Mouse (Mus musculus): Measurements from ENCODE around the gene Fcgr2b. TPM values are rescaled to one million over a fixed set of nuclear protein-coding genes. Genes with fewer than 3 reads are reported as not detected.
"Not testable (repeated sequence)": the region's sequence is repeated elsewhere in the genome, so short reads cannot be mapped to it uniquely, and the experiment has no call there.

The Fcgr2b gene
- polyA plus RNA-seq, 1 experiment = 5.9 TPM

DNA sequence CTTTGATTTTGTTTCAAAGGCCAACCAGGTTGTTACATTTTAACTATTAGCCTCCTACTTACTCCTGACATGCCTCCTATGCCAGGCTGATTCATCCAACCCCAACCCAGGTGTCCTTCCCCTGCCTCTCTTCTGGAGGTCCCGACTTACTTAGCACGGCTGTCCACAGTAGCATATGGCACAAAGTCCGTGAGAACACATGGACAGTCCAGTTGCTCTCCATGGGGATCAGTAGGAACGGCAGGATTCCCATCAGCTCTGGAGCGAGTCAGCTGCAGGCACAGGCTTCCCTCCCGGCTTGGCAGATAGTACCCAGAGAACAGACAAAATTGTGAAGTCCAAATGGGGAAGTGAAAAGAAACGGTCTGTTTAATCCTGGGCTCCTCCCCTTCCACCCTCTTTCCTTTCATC lies 591 bp downstream of the Fcgr2b start:
- H3K27ac ChIP-seq (ENCODE audit: control insufficient read depth, insufficient read depth, low read depth, low read length) = no peak overlapping the region
- H3K4me1 ChIP-seq (ENCODE audit: control insufficient read depth, insufficient read depth, low read length) = peaks cover 3% of the 10 kb centered on the region; the same call in 1 of the 2 replicates
- peak overlapping the region; percentile 62 for H3K4me3 ChIP-seq (ENCODE audit: control insufficient read depth, low read depth, low read length)
- H3K36me3 ChIP-seq (ENCODE audit: control insufficient read depth, insufficient read depth, low read length) = no peaks in the 10 kb centered on the region
- no peaks in the 10 kb centered on the region for H3K27me3 ChIP-seq (ENCODE audit: control insufficient read depth, insufficient read depth, low read length)
- TF ChIP-seq CTCF (IDR thresholded peaks at IDR 0.05; ENCODE audit: control insufficient read depth, insufficient read depth, insufficient replicate concordance, low read depth, low read length) = no peak
- TF ChIP-seq POLR2A (IDR thresholded peaks at IDR 0.05; ENCODE audit: control insufficient read depth, low read depth, low read length) = no peak

DNA sequence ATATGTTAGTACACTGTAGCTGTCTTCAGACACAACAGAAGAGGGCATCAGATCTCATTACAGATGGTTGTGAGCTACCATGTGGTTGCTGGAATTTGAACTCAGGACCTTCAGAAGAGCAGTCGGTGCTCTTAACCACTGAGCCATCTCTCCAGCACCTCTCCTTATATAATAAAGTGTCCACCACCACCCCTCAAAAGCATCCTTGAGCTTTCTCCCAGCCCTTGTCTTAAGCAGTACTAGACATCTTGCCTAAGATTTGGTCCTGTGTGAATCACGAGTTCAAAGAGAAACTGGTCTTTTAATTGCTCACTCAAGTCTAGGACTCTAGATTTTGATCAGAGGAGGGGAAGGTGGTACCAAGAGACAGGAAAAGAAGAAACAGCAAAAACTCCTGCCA lies 997 bp downstream of the Fcgr2b start:
- not testable (repeated sequence) for H3K4me3 ChIP-seq (ENCODE audit: control insufficient read depth, low read depth, low read length); H3K27ac ChIP-seq (ENCODE audit: control insufficient read depth, insufficient read depth, low read depth, low read length); H3K4me1 ChIP-seq (ENCODE audit: control insufficient read depth, insufficient read depth, low read length); H3K36me3 ChIP-seq (ENCODE audit: control insufficient read depth, insufficient read depth, low read length); H3K27me3 ChIP-seq (ENCODE audit: control insufficient read depth, insufficient read depth, low read length)

DNA sequence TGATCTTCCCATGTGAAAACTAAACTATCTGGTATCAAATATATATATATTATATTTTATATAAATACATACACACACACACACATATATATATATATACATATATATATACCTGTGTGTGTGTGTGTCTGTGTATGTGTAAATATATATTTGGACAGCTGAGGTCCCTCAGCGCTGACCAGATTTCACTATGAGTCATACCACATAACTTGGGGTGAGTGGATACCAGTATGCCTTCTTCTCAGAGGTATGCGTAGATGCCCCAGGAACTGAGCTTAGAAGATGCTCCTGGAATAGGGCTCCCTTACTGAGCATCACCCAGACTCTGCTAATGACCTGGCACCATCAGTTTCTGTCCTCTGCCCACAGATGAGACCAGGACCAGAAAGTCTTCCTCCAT lies 1.6 kb downstream of the Fcgr2b start:
- Histone ChIP-seq H3K27ac (ENCODE audit: control insufficient read depth, insufficient read depth, low read depth, low read length) (no peak overlapping the region), H3K4me1 (ENCODE audit: control insufficient read depth, insufficient read depth, low read length) (peaks cover 3% of the 10 kb centered on the region; the same call in 1 of the 2 replicates), H3K4me3 (ENCODE audit: control insufficient read depth, low read depth, low read length) (no peak overlapping the region), H3K36me3 (ENCODE audit: control insufficient read depth, insufficient read depth, low read length) (no peaks in the 10 kb centered on the region), H3K27me3 (ENCODE audit: control insufficient read depth, insufficient read depth, low read length) (no peaks in the 10 kb centered on the region)
- TF ChIP-seq POLR2A (IDR thresholded peaks at IDR 0.05; ENCODE audit: control insufficient read depth, low read depth, low read length) (no peak), CTCF (IDR thresholded peaks at IDR 0.05; ENCODE audit: control insufficient read depth, insufficient read depth, insufficient replicate concordance, low read depth, low read length) (no peak)

DNA sequence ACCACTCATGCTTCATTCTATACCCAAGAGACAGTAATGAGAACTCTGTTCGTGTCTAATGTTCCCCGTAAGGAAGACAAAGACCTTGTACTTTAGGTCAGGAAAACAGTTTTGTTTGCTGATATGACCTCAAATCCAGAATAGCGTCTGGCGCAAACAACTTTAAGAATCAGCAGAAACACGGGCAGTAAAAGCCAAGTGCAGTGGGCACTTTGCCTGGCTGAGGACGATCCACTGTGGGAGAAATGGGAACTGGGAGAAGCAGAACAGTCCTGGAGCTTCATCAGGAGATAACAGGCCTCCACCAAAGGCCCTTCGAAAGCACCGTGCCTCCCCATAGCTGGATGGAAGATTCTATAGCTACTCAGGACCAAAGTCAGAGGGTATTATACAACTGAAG lies 2.2 kb downstream of the Fcgr2b start:
- no peak for TF ChIP-seq POLR2A (IDR thresholded peaks at IDR 0.05; ENCODE audit: control insufficient read depth, low read depth, low read length)
- no peak for TF ChIP-seq CTCF (IDR thresholded peaks at IDR 0.05; ENCODE audit: control insufficient read depth, insufficient read depth, insufficient replicate concordance, low read depth, low read length)
- no peak overlapping the region for H3K27ac ChIP-seq (ENCODE audit: control insufficient read depth, insufficient read depth, low read depth, low read length)
- no peaks in the 10 kb centered on the region for H3K36me3 ChIP-seq (ENCODE audit: control insufficient read depth, insufficient read depth, low read length)
- H3K27me3 ChIP-seq (ENCODE audit: control insufficient read depth, insufficient read depth, low read length) = no peaks in the 10 kb centered on the region
- peaks cover 3% of the 10 kb centered on the region; the same call in 1 of the 2 replicates for H3K4me1 ChIP-seq (ENCODE audit: control insufficient read depth, insufficient read depth, low read length)
- H3K4me3 ChIP-seq (ENCODE audit: control insufficient read depth, low read depth, low read length) = no peak overlapping the region

DNA sequence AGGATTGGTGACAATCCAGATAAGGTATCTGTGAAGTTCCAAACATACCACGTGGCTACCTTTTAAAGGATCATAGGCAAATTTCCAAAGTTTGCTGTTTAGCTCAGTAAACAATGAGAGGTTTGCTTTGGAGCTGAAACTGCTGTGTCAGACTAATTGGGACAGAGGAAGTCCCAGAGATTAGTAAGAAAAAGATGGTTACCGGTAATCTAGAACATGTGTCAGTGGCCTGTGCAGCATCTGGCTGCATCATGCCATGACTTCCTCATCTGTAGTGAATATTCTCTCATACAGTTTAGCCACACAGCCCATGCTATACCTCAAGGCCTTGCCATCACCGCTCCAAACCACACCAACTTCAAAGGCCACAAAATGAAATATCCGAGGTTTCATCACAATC lies 3.4 kb downstream of the Fcgr2b start:
- no peaks in the 10 kb centered on the region for H3K27me3 ChIP-seq (ENCODE audit: control insufficient read depth, insufficient read depth, low read length)
- no peak overlapping the region for H3K4me3 ChIP-seq (ENCODE audit: control insufficient read depth, low read depth, low read length)
- no peak for TF ChIP-seq CTCF (IDR thresholded peaks at IDR 0.05; ENCODE audit: control insufficient read depth, insufficient read depth, insufficient replicate concordance, low read depth, low read length)
- no peak for TF ChIP-seq POLR2A (IDR thresholded peaks at IDR 0.05; ENCODE audit: control insufficient read depth, low read depth, low read length)
- H3K27ac ChIP-seq (ENCODE audit: control insufficient read depth, insufficient read depth, low read depth, low read length) = no peak overlapping the region
- H3K4me1 ChIP-seq (ENCODE audit: control insufficient read depth, insufficient read depth, low read length) = peaks cover 3% of the 10 kb centered on the region; the same call in 1 of the 2 replicates
- H3K36me3 ChIP-seq (ENCODE audit: control insufficient read depth, insufficient read depth, low read length) = no peaks in the 10 kb centered on the region

DNA sequence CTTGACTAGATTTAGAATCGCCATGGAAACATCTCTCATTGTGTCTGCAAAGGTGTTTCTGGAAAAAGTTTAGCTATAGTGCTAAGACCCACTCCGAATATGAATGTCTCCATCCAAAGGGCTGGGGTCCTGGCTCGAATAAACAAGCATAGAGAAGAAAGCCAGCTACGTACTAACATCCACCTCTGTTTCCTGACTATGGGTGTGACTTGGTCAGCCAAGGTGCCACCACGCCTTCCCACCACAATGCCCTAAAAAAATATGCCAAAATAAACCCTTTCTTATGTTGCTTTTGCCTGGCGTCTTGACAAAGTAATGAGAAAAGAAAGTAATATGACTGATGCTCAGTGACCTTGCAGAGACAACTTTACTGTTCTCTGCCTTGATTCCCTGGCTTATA lies 3.9 kb downstream of the Fcgr2b start:
- no peak for TF ChIP-seq POLR2A (IDR thresholded peaks at IDR 0.05; ENCODE audit: control insufficient read depth, low read depth, low read length)
- TF ChIP-seq CTCF (IDR thresholded peaks at IDR 0.05; ENCODE audit: control insufficient read depth, insufficient read depth, insufficient replicate concordance, low read depth, low read length) = no peak
- H3K36me3 ChIP-seq (ENCODE audit: control insufficient read depth, insufficient read depth, low read length) = no peaks in the 10 kb centered on the region
- peaks cover 3% of the 10 kb centered on the region; the same call in 1 of the 2 replicates for H3K4me1 ChIP-seq (ENCODE audit: control insufficient read depth, insufficient read depth, low read length)
- no peak overlapping the region for H3K4me3 ChIP-seq (ENCODE audit: control insufficient read depth, low read depth, low read length)
- H3K27me3 ChIP-seq (ENCODE audit: control insufficient read depth, insufficient read depth, low read length) = no peaks in the 10 kb centered on the region
- H3K27ac ChIP-seq (ENCODE audit: control insufficient read depth, insufficient read depth, low read depth, low read length) = no peak overlapping the region

DNA sequence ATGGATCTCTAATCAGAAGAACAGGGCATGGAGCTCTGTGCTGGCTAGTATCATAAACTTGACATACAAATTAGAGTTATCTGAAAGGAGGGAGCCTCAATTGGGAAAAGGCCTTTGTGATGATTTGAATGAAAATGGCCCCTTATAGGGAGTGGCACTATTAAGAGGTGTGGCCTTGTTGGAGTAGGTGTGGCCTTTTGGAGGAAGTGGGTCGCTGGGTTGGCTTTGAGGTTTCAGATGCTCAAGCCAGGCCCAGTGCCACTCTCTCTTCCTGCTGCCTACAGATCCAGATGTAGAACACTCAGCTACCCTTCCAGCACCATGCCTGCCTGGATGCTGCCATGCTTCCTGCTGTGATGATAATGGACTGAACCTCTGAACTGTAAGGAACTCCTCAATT lies 7.8 kb downstream of the Fcgr2b start:
- no peaks in the 10 kb centered on the region for H3K4me1 ChIP-seq (ENCODE audit: control insufficient read depth, insufficient read depth, low read length)
- no peak overlapping the region for H3K4me3 ChIP-seq (ENCODE audit: control insufficient read depth, low read depth, low read length)
- no peaks in the 10 kb centered on the region for H3K27me3 ChIP-seq (ENCODE audit: control insufficient read depth, insufficient read depth, low read length)
- TF ChIP-seq POLR2A (IDR thresholded peaks at IDR 0.05; ENCODE audit: control insufficient read depth, low read depth, low read length) (no peak), CTCF (IDR thresholded peaks at IDR 0.05; ENCODE audit: control insufficient read depth, insufficient read depth, insufficient replicate concordance, low read depth, low read length) (no peak)
- no peak overlapping the region for H3K27ac ChIP-seq (ENCODE audit: control insufficient read depth, insufficient read depth, low read depth, low read length)
- no peaks in the 10 kb centered on the region for H3K36me3 ChIP-seq (ENCODE audit: control insufficient read depth, insufficient read depth, low read length)

DNA sequence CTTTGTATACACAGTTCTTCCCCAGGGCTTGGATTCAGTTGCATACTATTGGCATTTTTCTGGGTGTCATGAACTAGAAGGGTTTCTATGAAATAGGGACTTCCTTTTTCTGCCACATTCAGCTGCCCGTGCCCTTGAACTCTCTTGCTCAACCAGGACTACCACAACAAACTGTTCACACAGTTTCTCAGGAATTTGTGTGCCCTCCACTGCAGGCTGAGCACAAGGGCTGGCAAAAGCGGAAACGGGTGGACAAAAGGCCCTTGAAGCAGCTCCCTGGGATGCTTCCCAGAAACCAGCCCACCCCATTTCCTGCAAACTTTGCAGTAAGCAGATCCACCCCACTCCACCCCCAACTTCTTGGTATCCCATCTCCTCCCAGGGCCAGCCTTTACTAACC lies 8.8 kb downstream of the Fcgr2b start:
- TF ChIP-seq CTCF (IDR thresholded peaks at IDR 0.05; ENCODE audit: control insufficient read depth, insufficient read depth, insufficient replicate concordance, low read depth, low read length) (no peak), POLR2A (IDR thresholded peaks at IDR 0.05; ENCODE audit: control insufficient read depth, low read depth, low read length) (no peak)
- H3K36me3 ChIP-seq (ENCODE audit: control insufficient read depth, insufficient read depth, low read length) = no peaks in the 10 kb centered on the region

More for the DNA sequence above, 8.8 kb downstream of the Fcgr2b start:
- H3K4me3 ChIP-seq (ENCODE audit: control insufficient read depth, low read depth, low read length) = no peak overlapping the region
- H3K4me1 ChIP-seq (ENCODE audit: control insufficient read depth, insufficient read depth, low read length) = no peaks in the 10 kb centered on the region; the same call in 1 of the 2 replicates
- no peak overlapping the region for H3K27ac ChIP-seq (ENCODE audit: control insufficient read depth, insufficient read depth, low read depth, low read length)
- H3K27me3 ChIP-seq (ENCODE audit: control insufficient read depth, insufficient read depth, low read length) = no peaks in the 10 kb centered on the region

All from testis, adult 2 months (tissue).